Mouse (Mus musculus): ENCODE results near the gene Large1. TPM values are rescaled to one million over a fixed set of nuclear protein-coding genes. Genes with fewer than 3 reads are reported as not detected.
"Not testable (repeated sequence)": the region's sequence is repeated elsewhere in the genome, so short reads cannot be mapped to it uniquely, and the experiment has no call there.

Gene Large1
- polyA plus RNA-seq, 1 experiment from 2014 or later: 15.0 TPM

- 54% methylated on average over 2 of the region's 2 CpGs for WGBS
- no peak overlapping the region for H3K4me2 ChIP-seq (replicated peaks; ENCODE audit: low read depth, low read length)
- no peak overlapping the region for H3K4me3 ChIP-seq (ENCODE audit: low read depth, low read length)
- no peak overlapping the region for H3K9ac ChIP-seq (replicated peaks; ENCODE audit: low read depth, low read length)
- no peak overlapping the region for H3K27ac ChIP-seq (ENCODE audit: low read length)
- peak; percentile 28; the same call in 1 of the 2 replicates for ATAC-seq (ENCODE audit: insufficient number of reproducible peaks, insufficient read depth, low FRiP score, low read depth)
- no peaks in the 10 kb centered on the region for H3K9me3 ChIP-seq (ENCODE audit: control insufficient read depth, low read depth, low read length)
- H3K27me3 ChIP-seq (ENCODE audit: control insufficient read depth, insufficient read depth, low read length): no peaks in the 10 kb centered on the region
- no peaks in the 10 kb centered on the region for H3K36me3 ChIP-seq (ENCODE audit: control insufficient read depth, insufficient read depth, low read length)
- no peaks in the 10 kb centered on the region for H3K4me1 ChIP-seq (ENCODE audit: control insufficient read depth, insufficient read depth, low read length)
Observed at GRCm38 (mm10) chr8:73007489-73007888, 345.9 kb downstream of the Large1 start.

- no peak overlapping the region for H3K4me2 ChIP-seq (replicated peaks; ENCODE audit: low read depth, low read length)
- no peaks in the 10 kb centered on the region for H3K36me3 ChIP-seq (ENCODE audit: control insufficient read depth, insufficient read depth, low read length)
- H3K4me3 ChIP-seq (ENCODE audit: low read depth, low read length): no peak overlapping the region
- H3K27me3 ChIP-seq (ENCODE audit: control insufficient read depth, insufficient read depth, low read length): no peaks in the 10 kb centered on the region
- 0 out of 2 replicates have a peak, but pooled peaks have one; percentile 23 for ATAC-seq (ENCODE audit: insufficient number of reproducible peaks, insufficient read depth, low FRiP score, low read depth)
- no peak overlapping the region for H3K9ac ChIP-seq (replicated peaks; ENCODE audit: low read depth, low read length)
- WGBS: 40% methylated on average over 2 of the region's 2 CpGs
- no peaks in the 10 kb centered on the region for H3K4me1 ChIP-seq (ENCODE audit: control insufficient read depth, insufficient read depth, low read length)
- no peak overlapping the region for H3K27ac ChIP-seq (ENCODE audit: low read length)
- H3K9me3 ChIP-seq (ENCODE audit: control insufficient read depth, low read depth, low read length): no peaks in the 10 kb centered on the region
Observed at GRCm38 (mm10) chr8:73003858-73004257, 349.5 kb downstream of the Large1 start.

- H3K9me3 ChIP-seq (ENCODE audit: control insufficient read depth, low read depth, low read length): no peaks in the 10 kb centered on the region
- H3K27ac ChIP-seq (ENCODE audit: low read length): no peak overlapping the region
- no peaks in the 10 kb centered on the region for H3K27me3 ChIP-seq (ENCODE audit: control insufficient read depth, insufficient read depth, low read length)
- no peak overlapping the region for H3K9ac ChIP-seq (replicated peaks; ENCODE audit: low read depth, low read length)
- ATAC-seq (ENCODE audit: insufficient number of reproducible peaks, insufficient read depth, low FRiP score, low read depth): no peak
- WGBS: 87% methylated on average over 1 of the region's 1 CpGs
- H3K36me3 ChIP-seq (ENCODE audit: control insufficient read depth, insufficient read depth, low read length): no peaks in the 10 kb centered on the region
- H3K4me1 ChIP-seq (ENCODE audit: control insufficient read depth, insufficient read depth, low read length): no peaks in the 10 kb centered on the region
- no peak overlapping the region for H3K4me3 ChIP-seq (ENCODE audit: low read depth, low read length)
- H3K4me2 ChIP-seq (replicated peaks; ENCODE audit: low read depth, low read length): no peak overlapping the region
Observed at GRCm38 (mm10) chr8:72993831-72994230, 359.5 kb downstream of the Large1 start.

- no peaks in the 10 kb centered on the region for H3K36me3 ChIP-seq (ENCODE audit: control insufficient read depth, insufficient read depth, low read length)
- H3K9ac ChIP-seq (replicated peaks; ENCODE audit: low read depth, low read length): no peak overlapping the region
- no peak overlapping the region for H3K27ac ChIP-seq (ENCODE audit: low read length)
- no peaks in the 10 kb centered on the region for H3K27me3 ChIP-seq (ENCODE audit: control insufficient read depth, insufficient read depth, low read length)
- H3K9me3 ChIP-seq (ENCODE audit: control insufficient read depth, low read depth, low read length): no peaks in the 10 kb centered on the region
- no peak overlapping the region for H3K4me2 ChIP-seq (replicated peaks; ENCODE audit: low read depth, low read length)
- WGBS: 77% methylated on average over 2 of the region's 2 CpGs
- no peak for ATAC-seq (ENCODE audit: insufficient number of reproducible peaks, insufficient read depth, low FRiP score, low read depth)
- H3K4me1 ChIP-seq (ENCODE audit: control insufficient read depth, insufficient read depth, low read length): no peaks in the 10 kb centered on the region
- no peak overlapping the region for H3K4me3 ChIP-seq (ENCODE audit: low read depth, low read length)
Observed at GRCm38 (mm10) chr8:72990425-72990824, 362.9 kb downstream of the Large1 start.

- no peak overlapping the region for H3K27ac ChIP-seq (ENCODE audit: low read length)
- H3K4me2 ChIP-seq (replicated peaks; ENCODE audit: low read depth, low read length): no peak overlapping the region
- no peak overlapping the region for H3K9ac ChIP-seq (replicated peaks; ENCODE audit: low read depth, low read length)
- H3K9me3 ChIP-seq (ENCODE audit: control insufficient read depth, low read depth, low read length): no peaks in the 10 kb centered on the region
- no peaks in the 10 kb centered on the region for H3K36me3 ChIP-seq (ENCODE audit: control insufficient read depth, insufficient read depth, low read length)
- no peak for ATAC-seq (ENCODE audit: insufficient number of reproducible peaks, insufficient read depth, low FRiP score, low read depth)
- H3K27me3 ChIP-seq (ENCODE audit: control insufficient read depth, insufficient read depth, low read length): no peaks in the 10 kb centered on the region
- WGBS: 97% methylated on average over 1 of the region's 1 CpGs
- no peak overlapping the region for H3K4me3 ChIP-seq (ENCODE audit: low read depth, low read length)
- no peaks in the 10 kb centered on the region for H3K4me1 ChIP-seq (ENCODE audit: control insufficient read depth, insufficient read depth, low read length)
Observed at GRCm38 (mm10) chr8:72982832-72983231, 370.5 kb downstream of the Large1 start.

GRCm38 (mm10) chr8:72955074-72955473 is 398.3 kb downstream of the Large1 start:
- H3K27me3 ChIP-seq (ENCODE audit: control insufficient read depth, insufficient read depth, low read length): no peaks in the 10 kb centered on the region
- H3K4me2 ChIP-seq (replicated peaks; ENCODE audit: low read depth, low read length): no peak overlapping the region
- H3K4me1 ChIP-seq (ENCODE audit: control insufficient read depth, insufficient read depth, low read length): no peaks in the 10 kb centered on the region
- no peaks in the 10 kb centered on the region for H3K9me3 ChIP-seq (ENCODE audit: control insufficient read depth, low read depth, low read length)
- no peak overlapping the region for H3K4me3 ChIP-seq (ENCODE audit: low read depth, low read length)
- no peak overlapping the region for H3K27ac ChIP-seq (ENCODE audit: low read length)
- no peak overlapping the region for H3K9ac ChIP-seq (replicated peaks; ENCODE audit: low read depth, low read length)
- ATAC-seq (ENCODE audit: insufficient number of reproducible peaks, insufficient read depth, low FRiP score, low read depth): 0 out of 2 replicates have a peak, but pooled peaks have one; percentile 6
- H3K36me3 ChIP-seq (ENCODE audit: control insufficient read depth, insufficient read depth, low read length): no peaks in the 10 kb centered on the region
- 56% methylated on average over 3 of the region's 3 CpGs for WGBS

GRCm38 (mm10) chr8:72941393-72941792 is 411.9 kb downstream of the Large1 start:
- ATAC-seq (ENCODE audit: insufficient number of reproducible peaks, insufficient read depth, low FRiP score, low read depth): not testable (repeated sequence)

GRCm38 (mm10) chr8:72919182-72919902 is 434.0 kb downstream of the Large1 start:
- Histone ChIP-seq H3K27ac (ENCODE audit: low read length) (no peak overlapping the region), H3K27me3 (ENCODE audit: control insufficient read depth, insufficient read depth, low read length) (no peaks in the 10 kb centered on the region), H3K4me1 (ENCODE audit: control insufficient read depth, insufficient read depth, low read length) (0 out of 2 replicates have a peak, but pooled peaks cover 4% of the 10 kb centered on the region), H3K9me3 (ENCODE audit: control insufficient read depth, low read depth, low read length) (no peaks in the 10 kb centered on the region), H3K4me3 (ENCODE audit: low read depth, low read length) (no peak overlapping the region), H3K36me3 (ENCODE audit: control insufficient read depth, insufficient read depth, low read length) (no peaks in the 10 kb centered on the region), H3K4me2 (replicated peaks; ENCODE audit: low read depth, low read length) (no peak overlapping the region), H3K9ac (replicated peaks; ENCODE audit: low read depth, low read length) (no peak overlapping the region)
- 42% methylated on average over 2 of the region's 2 CpGs for WGBS
- ATAC-seq (ENCODE audit: insufficient number of reproducible peaks, insufficient read depth, low FRiP score, low read depth): peak; percentile 46; the same call in 1 of the 2 replicates

More at GRCm38 (mm10) chr8:72941393-72941792, 411.9 kb downstream of the Large1 start:
- not testable (repeated sequence) for H3K36me3 ChIP-seq (ENCODE audit: control insufficient read depth, insufficient read depth, low read length); H3K9me3 ChIP-seq (ENCODE audit: control insufficient read depth, low read depth, low read length); H3K9ac ChIP-seq (replicated peaks; ENCODE audit: low read depth, low read length); H3K4me1 ChIP-seq (ENCODE audit: control insufficient read depth, insufficient read depth, low read length); H3K27ac ChIP-seq (ENCODE audit: low read length); H3K4me3 ChIP-seq (ENCODE audit: low read depth, low read length); H3K4me2 ChIP-seq (replicated peaks; ENCODE audit: low read depth, low read length); H3K27me3 ChIP-seq (ENCODE audit: control insufficient read depth, insufficient read depth, low read length)
- 72% methylated on average over 8 of the region's 8 CpGs for WGBS

- WGBS: 77% methylated on average over 4 of the region's 4 CpGs
- no peak for ATAC-seq (ENCODE audit: insufficient number of reproducible peaks, insufficient read depth, low FRiP score, low read depth)
- Histone ChIP-seq H3K4me1 (ENCODE audit: control insufficient read depth, insufficient read depth, low read length) (no peaks in the 10 kb centered on the region), H3K36me3 (ENCODE audit: control insufficient read depth, insufficient read depth, low read length) (no peaks in the 10 kb centered on the region), H3K4me2 (replicated peaks; ENCODE audit: low read depth, low read length) (no peak overlapping the region), H3K9me3 (ENCODE audit: control insufficient read depth, low read depth, low read length) (no peaks in the 10 kb centered on the region), H3K4me3 (ENCODE audit: low read depth, low read length) (no peak overlapping the region), H3K27ac (ENCODE audit: low read length) (no peak overlapping the region), H3K9ac (replicated peaks; ENCODE audit: low read depth, low read length) (no peak overlapping the region), H3K27me3 (ENCODE audit: control insufficient read depth, insufficient read depth, low read length) (no peaks in the 10 kb centered on the region)
Observed at GRCm38 (mm10) chr8:72905491-72905890, 447.8 kb downstream of the Large1 start.
